10 mouse cellular contexts compared by ENCODE assay signal in genomic region chr12:32877964-32878571, GRCm38 (mm10). TPM values are rescaled to one million over a fixed set of nuclear protein-coding genes. Genes with fewer than 3 reads are reported as not detected.
DNase-seq lines count a peak whose midpoint lies in the region; ATAC-seq and TF ChIP-seq lines count a peak whose summit lies in the region.
"Had no signal": no experiment of that assay in that cellular context is flagged by ENCODE, and none has a peak within 500 bp of the region (broad histone marks: within the 10 kb centered on the region; RNA-seq: fewer than 3 reads in every experiment).

No protein-coding gene starts in this region.

- TF ChIP-seq POLR2A in kidney, adult 2 months (IDR thresholded peaks at IDR 0.05; ENCODE audit: low read depth, low read length) = no peak

- no peak overlapping the region for H3K4me2 ChIP-seq in midbrain, embryonic 13.5 days (replicated peaks)
- no peak overlapping the region for H3K4me2 ChIP-seq in midbrain, embryonic 11.5 days
- no peak overlapping the region for H3K4me2 ChIP-seq in midbrain, postnatal 0 days (ENCODE audit: low read depth, low read length, poor library complexity, severe bottlenecking)

- no peaks in the 10 kb centered on the region for H3K36me3 ChIP-seq in midbrain, embryonic 13.5 days
- H3K36me3 ChIP-seq in midbrain, embryonic 11.5 days (ENCODE audit: control insufficient read depth, insufficient read depth, low read length) = no peaks in the 10 kb centered on the region
- no peaks in the 10 kb centered on the region for H3K36me3 ChIP-seq in midbrain, postnatal 0 days (ENCODE audit: insufficient read depth, low read length)
- no peaks in the 10 kb centered on the region for H3K36me3 ChIP-seq in kidney, adult 2 months (ENCODE audit: control insufficient read depth, insufficient read depth, low read length)

- no peak overlapping the region for H3K4me3 ChIP-seq in gastrocnemius, adult 2 months
- H3K4me3 ChIP-seq in midbrain, embryonic 13.5 days (replicated peaks) = no peak overlapping the region
- H3K4me3 ChIP-seq in midbrain, embryonic 11.5 days (ENCODE audit: low read depth, low read length) = no peak overlapping the region
- H3K4me3 ChIP-seq in brown adipose tissue, adult 24 weeks (ENCODE audit: insufficient read depth, low read depth, low read length) = no peak overlapping the region
- H3K4me3 ChIP-seq in midbrain, postnatal 0 days (ENCODE audit: low read depth, low read length) = no peak overlapping the region
- no peak overlapping the region for H3K4me3 ChIP-seq in kidney, adult 2 months (ENCODE audit: insufficient read depth, low read depth, low read length)

- intact Hi-C loops in gastrocnemius, adult 2 months (cut with DNase I) = no loop called here

- no peaks in the 10 kb centered on the region for H3K9me3 ChIP-seq in midbrain, embryonic 13.5 days
- no peaks in the 10 kb centered on the region for H3K9me3 ChIP-seq in midbrain, embryonic 11.5 days (ENCODE audit: control insufficient read depth, low read length)
- no peaks in the 10 kb centered on the region for H3K9me3 ChIP-seq in midbrain, postnatal 0 days (ENCODE audit: low read length)

- ATAC-seq in midbrain, embryonic 13.5 days = peak; percentile 24; the same call in 1 of the 2 replicates
- ATAC-seq in midbrain, embryonic 11.5 days (ENCODE audit: low FRiP score) = no peak
- ATAC-seq in midbrain, postnatal 0 days (ENCODE audit: low FRiP score) = peak; percentile 82

- WGBS in midbrain, embryonic 13.5 days = 69% methylated on average over 11 of the region's 11 CpGs
- 79% methylated on average over 11 of the region's 11 CpGs for WGBS in midbrain, embryonic 11.5 days
- 47% methylated on average over 11 of the region's 11 CpGs for WGBS in midbrain, postnatal 0 days
- 82% methylated on average over 11 of the region's 11 CpGs for WGBS in kidney, adult 2 months

- no peak overlapping the region for H3K9ac ChIP-seq in midbrain, embryonic 13.5 days (replicated peaks)
- no peak overlapping the region for H3K9ac ChIP-seq in midbrain, embryonic 11.5 days (ENCODE audit: low read length)
- H3K9ac ChIP-seq in midbrain, postnatal 0 days (replicated peaks; ENCODE audit: low read length, poor library complexity, severe bottlenecking) = no peak overlapping the region

- peak overlapping the region; percentile 49; the same call in 1 of the 2 replicates for H3K27ac ChIP-seq in gastrocnemius, adult 2 months
- H3K27ac ChIP-seq in midbrain, embryonic 13.5 days = no peak overlapping the region
- no peak overlapping the region for H3K27ac ChIP-seq in midbrain, embryonic 11.5 days (ENCODE audit: low read depth, low read length)
- peak overlapping the region; percentile 63 for H3K27ac ChIP-seq in brown adipose tissue, adult 24 weeks (replicated peaks; ENCODE audit: low read depth, low read length)
- no peak overlapping the region for H3K27ac ChIP-seq in midbrain, postnatal 0 days (ENCODE audit: low read depth, low read length)
- no peak overlapping the region for H3K27ac ChIP-seq in kidney, adult 2 months (ENCODE audit: insufficient read depth, low read depth, low read length)

- no peaks in the 10 kb centered on the region for H3K27me3 ChIP-seq in midbrain, embryonic 13.5 days
- no peaks in the 10 kb centered on the region for H3K27me3 ChIP-seq in midbrain, embryonic 11.5 days (ENCODE audit: control insufficient read depth, insufficient read depth, low read length)
- H3K27me3 ChIP-seq in midbrain, postnatal 0 days (ENCODE audit: insufficient read depth, low read length) = no peaks in the 10 kb centered on the region
- H3K27me3 ChIP-seq in kidney, adult 2 months (replicated peaks; ENCODE audit: control insufficient read depth, insufficient read depth, low read length) = no peaks in the 10 kb centered on the region

- DNase-seq in gastrocnemius, adult 2 months = peak; percentile 41
- DNase-seq in gastrocnemius, postnatal 10 days = no peak
- DNase-seq in midbrain, embryonic 11.5 days (ENCODE audit: low spot score, missing footprints) = no peak
- DNase-seq in midbrain, postnatal 0 days (ENCODE audit: low spot score) = peak; percentile 89
- no peak for DNase-seq in kidney, adult 2 months
- DNase-seq: kidney, postnatal 4 days; liver; lung, postnatal 14 days had no signal

- H3K4me1 ChIP-seq in midbrain, embryonic 13.5 days (replicated peaks) = no peaks in the 10 kb centered on the region
- H3K4me1 ChIP-seq in midbrain, embryonic 11.5 days (ENCODE audit: control insufficient read depth, insufficient read depth, low read length) = no peaks in the 10 kb centered on the region
- peaks cover 4% of the 10 kb centered on the region; the same call in 1 of the 2 replicates for H3K4me1 ChIP-seq in brown adipose tissue, adult 24 weeks (ENCODE audit: control insufficient read depth, insufficient read depth, insufficient read length, low read length)
- H3K4me1 ChIP-seq in midbrain, postnatal 0 days (ENCODE audit: insufficient read depth, low read length) = no peaks in the 10 kb centered on the region
- H3K4me1 ChIP-seq in kidney, adult 2 months (ENCODE audit: control insufficient read depth, insufficient read depth, low read length) = no peaks in the 10 kb centered on the region

- no peak for TF ChIP-seq CTCF in gastrocnemius, adult 2 months (IDR thresholded peaks at IDR 0.05)
- TF ChIP-seq CTCF in midbrain, postnatal 0 days (IDR thresholded peaks at IDR 0.05) = no peak
- no peak for TF ChIP-seq CTCF in kidney, adult 2 months (conservative IDR thresholded peaks at IDR 0.05; ENCODE audit: insufficient read depth, insufficient read length, low read depth, low read length)

RNA-seq across cellular contexts. Expression of gene Nampt, which starts 58.7 kb away (rescaled TPM):
- 10 to 100 TPM; 90.3 to 94.4 TPM for total RNA-seq in gastrocnemius, adult 2 months (2021)
- total RNA-seq in gastrocnemius, postnatal 10 days (2021) = 10 to 100 TPM; 36.7 to 39.7 TPM
- 30.6 and 36.4 TPM in 2 replicates for polyA plus RNA-seq in midbrain, embryonic 13.5 days (2015; fragmentation: Nextera tagmentation; extraction: Ambion mirVana)
- polyA plus RNA-seq in midbrain, embryonic 11.5 days (2014; fragmentation: Nextera tagmentation; extraction: Ambion mirVana) = 43.4 and 44.3 TPM in 2 replicates
- 237 and 255 TPM in 2 replicates for polyA plus RNA-seq in brown adipose tissue, adult 24 weeks (2012; ENCODE audit: insufficient read depth, insufficient read length, missing spikeins)
- 34.7 and 41.9 TPM in 2 replicates for total RNA-seq in midbrain, postnatal 0 days (2014; rRNA removed)
- polyA plus RNA-seq in midbrain, postnatal 0 days (2015; fragmentation: Nextera tagmentation; extraction: Ambion mirVana) = 24.0 and 24.1 TPM in 2 replicates
- polyA plus RNA-seq in kidney, adult 2 months (2012; rRNA removed) = 29.3 and 37.6 TPM in 2 replicates

Comparison
In these comparisons a context has a peak if more than half of its experiments do, and no peak if none do; other contexts are left out.
1. DNase-seq: peak in gastrocnemius, adult 2 months (single experiment) and midbrain, postnatal 0 days (single experiment); none in gastrocnemius, postnatal 10 days (single experiment), midbrain, embryonic 11.5 days (single experiment) and kidney, adult 2 months (single experiment).
2. H3K27ac ChIP-seq: peak in gastrocnemius, adult 2 months (single experiment) and brown adipose tissue, adult 24 weeks (single experiment); none in midbrain, embryonic 13.5 days (single experiment), midbrain, embryonic 11.5 days (single experiment), midbrain, postnatal 0 days (single experiment) and kidney, adult 2 months (single experiment).